Mouse (Mus musculus) hindbrain, embryonic 14.5 days (tissue): Measurements from ENCODE around the gene Arhgap28. TPM values are rescaled to one million over a fixed set of nuclear protein-coding genes. Genes with fewer than 3 reads are reported as not detected.

Source experiments
- ATAC-seq: fragments of 200-750 bp; cut with Nextera tagmentation; 2 replicates; pipeline ENCODE4 v1.8.0; 2017; ENCODE audit warnings: moderate number of reproducible peaks, mild to moderate bottlenecking, moderate TSS enrichment, moderate library complexity; ENCODE audit not compliant: low FRiP score
- DNase-seq: peaks from one replicate; pipeline ENCODE4 v3.0.0-alpha.2; 2015; ENCODE audit warnings: low spot score
- H3K27ac ChIP-seq: fragments of 300-500 bp; sonication (generic); 2 replicates; pipeline ENCODE4 v1.5.1; 2014; ENCODE audit warnings: mild to moderate bottlenecking, moderate library complexity
- H3K27me3 ChIP-seq: fragments of 300-500 bp; sonication (generic); 2 replicates; pipeline ENCODE4 v1.6.1; 2014; ENCODE audit warnings: mild to moderate bottlenecking, low read length, mixed read lengths; ENCODE audit not compliant: control insufficient read depth, insufficient read depth
- H3K36me3 ChIP-seq: fragments of 300-500 bp; sonication (generic); replicated peaks from 2 replicates; pipeline ENCODE4 v1.6.1; 2014; ENCODE audit not compliant: control insufficient read depth, insufficient read depth
- H3K4me1 ChIP-seq: fragments of 300-500 bp; sonication (generic); replicated peaks from 2 replicates; pipeline ENCODE4 v1.6.1; 2014; ENCODE audit warnings: antibody characterized with exemption, low read length, mixed read lengths; ENCODE audit not compliant: control insufficient read depth, insufficient read depth
- H3K4me2 ChIP-seq: fragments of 300-500 bp; sonication (generic); replicated peaks from 2 replicates; pipeline ENCODE4 v1.6.1; 2014; ENCODE audit warnings: mild to moderate bottlenecking, moderate library complexity
- H3K4me3 ChIP-seq: fragments of 300-500 bp; sonication (generic); replicated peaks from 2 replicates; pipeline ENCODE4 v1.5.1; 2014; ENCODE audit warnings: mild to moderate bottlenecking, low read length
- H3K9ac ChIP-seq: fragments of 300-500 bp; sonication (generic); 2 replicates; pipeline ENCODE4 v1.6.1; 2014
- H3K9me3 ChIP-seq: fragments of 300-500 bp; sonication (generic); 2 replicates; pipeline ENCODE4 v1.6.1; 2016; ENCODE audit warnings: low read length; ENCODE audit not compliant: control insufficient read depth
- WGBS: fragments of 180-500 bp; shearing (Covaris S2); extraction: QIAGEN DNeasy Blood & Tissue Kit; methylation state at CpG from one replicate; pipeline ENCODE4 v1.1.7; 2014; 5-methylcytosine and 5-hydroxymethylcytosine counted together
- polyA plus RNA-seq: library from polyadenylated mRNA; unstranded; fragments of >200 nt; fragmentation: Nextera tagmentation; extraction: Ambion mirVana; gene quantifications from 2 replicates; pipeline ENCODE4 v1.2.1, GENCODE M21; 2014

Arhgap28 gene
- 10.7 and 12.2 TPM in 2 replicates for polyA plus RNA-seq

DNA sequence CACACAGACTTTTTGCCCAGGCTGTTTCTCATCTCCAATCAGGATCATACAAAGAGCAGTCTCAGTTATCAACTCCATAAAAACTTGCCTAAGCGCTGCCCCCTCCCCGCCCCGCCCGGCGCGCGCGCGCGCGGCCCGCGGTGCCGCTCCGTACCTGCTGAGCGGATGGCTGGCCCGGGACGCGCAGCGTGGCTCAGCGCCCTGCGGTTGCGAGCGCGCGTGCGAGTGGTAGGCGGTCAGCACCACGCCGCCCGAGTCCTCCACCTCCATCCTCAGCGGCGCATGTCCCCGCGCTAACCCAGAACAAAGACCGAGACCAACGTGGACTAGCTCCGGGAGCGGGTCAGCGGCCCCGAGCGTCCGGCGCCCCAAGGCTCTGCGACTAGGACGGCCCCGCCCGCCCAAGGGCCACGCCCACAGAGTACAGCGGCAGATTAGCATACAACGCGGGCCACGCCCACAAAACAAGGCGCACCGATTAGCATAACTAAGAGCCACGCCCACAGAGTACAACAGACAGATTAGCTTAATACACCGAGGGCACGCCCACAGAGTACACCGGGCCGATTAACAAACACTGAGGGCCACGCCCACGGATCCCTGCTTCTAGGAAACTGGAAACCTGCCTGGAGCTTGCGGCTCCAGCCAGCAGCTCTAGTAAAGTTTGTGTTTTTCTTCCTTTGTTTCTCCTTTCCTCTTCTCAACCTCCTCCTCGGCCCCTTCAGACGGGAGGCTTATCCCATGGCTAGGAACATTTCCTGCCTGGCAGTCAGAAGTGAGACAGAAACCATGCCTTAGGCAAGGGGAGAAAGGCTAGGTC lies at the start of gene Arhgap28:
TSS of gene Arhgap28 (minus strand) at position 380 of the 820 bp plus-strand sequence.
- Histone ChIP-seq H3K4me3 (peak within 1 kb of the TSS; percentile 68), H3K27ac (peak within 1 kb of the TSS; percentile 80), H3K4me1 (peaks cover 17% of the 10 kb centered on the region; the same call in 1 of the 2 replicates), H3K27me3 (no peaks in the 10 kb centered on the region), H3K9ac (peak within 1 kb of the TSS; percentile 66), H3K4me2 (peak within 1 kb of the TSS; percentile 86), H3K36me3 (no peaks in the 10 kb centered on the region), H3K9me3 (no peaks in the 10 kb centered on the region)
- WGBS = under 1% methylated on average over 65 of the region's 65 CpGs
- DNase-seq (peak; percentile 84), ATAC-seq (peak; percentile 93)

DNA sequence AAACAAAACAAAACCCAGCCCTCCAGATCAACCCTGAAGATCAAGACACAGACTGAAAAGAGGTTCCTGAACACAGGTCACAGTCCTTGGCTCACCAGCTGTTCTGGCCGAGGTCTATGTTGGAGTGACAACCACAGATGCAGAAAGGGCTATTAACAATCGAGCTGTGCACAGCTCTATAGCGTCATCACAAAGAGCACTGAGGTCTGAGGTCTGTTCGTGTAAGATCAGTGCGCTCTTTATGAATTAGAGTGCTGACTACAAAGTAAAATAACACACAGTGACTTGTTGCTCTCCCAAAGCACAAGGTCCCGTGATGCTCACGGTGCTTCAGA lies 42.4 kb upstream of the Arhgap28 start:
- DNase-seq = no peak
- no peak for ATAC-seq
- Histone ChIP-seq H3K27ac (no peak overlapping the region), H3K4me3 (no peak overlapping the region), H3K36me3 (no peaks in the 10 kb centered on the region), H3K9ac (no peak overlapping the region), H3K9me3 (no peaks in the 10 kb centered on the region), H3K4me2 (no peak overlapping the region), H3K4me1 (no peaks in the 10 kb centered on the region), H3K27me3 (no peaks in the 10 kb centered on the region)
- 78% methylated on average over 7 of the region's 7 CpGs for WGBS

DNA sequence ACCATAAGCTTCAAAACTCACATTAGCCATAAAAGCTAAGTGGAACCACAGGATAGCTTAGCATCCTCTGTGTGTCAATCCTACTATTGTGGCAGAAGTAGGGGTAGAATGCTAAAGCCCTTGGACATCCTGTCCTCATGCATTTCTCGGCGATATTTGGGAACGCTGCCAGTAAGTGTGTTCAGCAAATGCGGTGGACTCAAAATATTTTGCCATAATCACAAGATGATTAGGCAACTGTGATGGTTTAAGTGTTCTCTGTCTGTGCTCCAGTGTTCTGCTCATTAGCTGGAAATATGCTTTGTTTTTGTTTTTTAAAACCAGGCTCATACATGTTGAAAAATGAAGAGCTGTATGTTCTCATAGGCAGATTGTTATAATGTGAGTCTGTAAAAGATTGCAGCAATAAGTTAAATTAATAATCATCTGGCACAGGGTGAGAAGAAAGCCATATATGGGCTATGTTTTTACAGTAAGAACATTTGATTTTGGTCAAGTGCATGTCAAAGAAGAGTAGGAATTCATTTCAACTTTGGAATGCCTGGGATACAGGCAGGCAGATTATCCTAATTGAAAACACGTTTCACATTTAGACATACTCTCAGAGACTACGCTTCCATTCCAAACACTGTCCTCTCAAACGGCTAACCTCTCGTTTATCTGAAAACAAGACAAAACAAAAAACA lies 41.9 kb upstream of the Arhgap28 start:
- Histone ChIP-seq H3K27me3 (no peaks in the 10 kb centered on the region), H3K4me3 (no peak overlapping the region), H3K36me3 (no peaks in the 10 kb centered on the region), H3K27ac (no peak overlapping the region), H3K4me1 (no peaks in the 10 kb centered on the region), H3K9ac (no peak overlapping the region), H3K9me3 (no peaks in the 10 kb centered on the region), H3K4me2 (no peak overlapping the region)
- ATAC-seq (no peak), DNase-seq (no peak)
- WGBS = 78% methylated on average over 8 of the region's 8 CpGs

DNA sequence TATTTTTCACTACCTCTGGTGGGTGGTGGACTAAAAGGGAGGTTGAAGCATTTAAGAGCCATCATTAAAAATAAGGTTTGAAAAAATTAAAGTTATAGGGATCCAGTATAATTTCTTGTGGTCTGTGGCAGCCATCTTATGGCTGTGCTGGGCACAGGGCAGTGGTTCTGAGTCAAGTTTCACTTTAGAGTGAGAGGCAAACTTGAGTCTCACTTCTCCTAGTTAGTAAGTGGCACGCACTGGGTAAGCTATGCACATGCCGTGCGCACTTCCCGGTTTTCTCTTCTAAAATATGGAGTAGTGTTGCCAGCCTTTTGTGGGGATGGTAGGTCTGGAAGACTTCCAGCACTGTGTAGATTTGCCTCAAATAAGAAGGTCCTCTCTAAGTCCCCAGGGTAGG lies 38.5 kb upstream of the Arhgap28 start:
- no peaks in the 10 kb centered on the region for H3K36me3 ChIP-seq
- no peak overlapping the region for H3K27ac ChIP-seq
- DNase-seq (no peak), ATAC-seq (no peak)
- no peak overlapping the region for H3K4me3 ChIP-seq
- H3K4me2 ChIP-seq = no peak overlapping the region
- no peak overlapping the region for H3K9ac ChIP-seq
- H3K27me3 ChIP-seq = no peaks in the 10 kb centered on the region
- WGBS = 97% methylated on average over 4 of the region's 4 CpGs
- no peaks in the 10 kb centered on the region for H3K4me1 ChIP-seq
- no peaks in the 10 kb centered on the region for H3K9me3 ChIP-seq

DNA sequence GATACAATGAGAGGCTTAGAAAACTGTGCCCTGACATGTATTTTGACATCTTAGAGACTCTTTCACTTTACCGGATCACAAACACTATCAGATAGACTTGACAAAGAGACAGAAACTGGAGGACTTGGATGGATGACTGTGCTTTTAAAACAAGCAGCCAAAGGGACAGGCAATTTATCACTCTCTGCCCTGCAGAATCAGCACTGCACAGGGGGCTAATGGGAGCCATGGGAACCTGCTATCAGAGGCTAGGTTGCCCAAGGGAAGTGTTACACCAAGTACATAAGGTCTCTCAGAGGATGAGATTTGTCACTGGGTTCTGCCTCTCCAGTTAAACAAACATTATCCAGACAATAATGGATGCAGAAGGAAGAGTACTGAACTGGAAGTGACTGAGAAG lies 33.1 kb upstream of the Arhgap28 start:
- Histone ChIP-seq H3K9me3 (no peaks in the 10 kb centered on the region), H3K36me3 (no peaks in the 10 kb centered on the region), H3K9ac (no peak overlapping the region), H3K4me2 (no peak overlapping the region), H3K27ac (no peak overlapping the region), H3K4me3 (no peak overlapping the region), H3K4me1 (no peaks in the 10 kb centered on the region), H3K27me3 (no peaks in the 10 kb centered on the region)
- 49% methylated on average over 1 of the region's 1 CpGs for WGBS
- DNase-seq (no peak), ATAC-seq (0 out of 2 replicates have a peak, but pooled peaks have one; percentile 34)

DNA sequence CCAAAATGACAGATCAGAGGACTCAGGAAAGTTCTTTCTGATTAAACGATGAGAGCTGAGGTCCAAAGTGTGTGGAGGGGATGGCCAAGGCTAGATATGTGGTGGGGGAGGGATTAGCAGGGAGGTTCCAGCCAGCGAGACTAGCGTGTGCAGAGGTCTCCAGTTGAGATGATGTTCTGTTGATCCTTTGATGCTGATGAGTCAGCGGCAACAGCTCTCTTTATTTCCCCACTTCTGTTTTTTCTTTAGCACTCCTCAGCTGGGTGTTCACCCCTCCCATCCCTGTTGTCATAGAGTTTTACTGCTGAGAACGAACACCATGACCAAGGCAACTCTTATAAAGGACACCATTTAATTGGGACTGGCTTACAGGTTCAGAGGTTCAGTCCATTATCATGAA lies 25.6 kb upstream of the Arhgap28 start:
- no peak overlapping the region for H3K27ac ChIP-seq
- H3K4me2 ChIP-seq = no peak overlapping the region
- no peaks in the 10 kb centered on the region for H3K9me3 ChIP-seq
- no peak for ATAC-seq
- no peak overlapping the region for H3K4me3 ChIP-seq
- H3K9ac ChIP-seq = no peak overlapping the region
- no peaks in the 10 kb centered on the region for H3K36me3 ChIP-seq
- H3K27me3 ChIP-seq = no peaks in the 10 kb centered on the region
- no peaks in the 10 kb centered on the region for H3K4me1 ChIP-seq
- 89% methylated on average over 5 of the region's 5 CpGs for WGBS
- DNase-seq = no peak

DNA sequence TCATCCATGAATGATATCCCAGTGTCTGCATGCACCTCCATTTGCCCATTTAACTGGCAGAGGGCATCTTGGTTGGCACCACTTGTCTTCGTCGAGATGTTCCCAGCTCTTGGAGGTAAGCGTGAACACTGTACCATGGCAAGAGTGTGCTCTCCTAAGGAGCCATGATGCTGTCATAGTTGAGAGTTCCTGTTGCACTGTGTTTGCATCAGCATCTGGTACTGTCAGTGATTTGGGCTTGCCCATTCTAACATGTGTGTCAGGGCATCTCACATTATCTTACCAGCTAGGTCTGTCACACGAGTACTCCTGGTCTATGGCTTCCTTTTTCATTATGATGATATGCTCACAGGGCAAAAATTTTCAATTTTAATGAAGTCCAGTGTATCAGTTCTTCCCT lies 24.6 kb upstream of the Arhgap28 start:
- no peak for DNase-seq
- WGBS = 99% methylated on average over 4 of the region's 4 CpGs
- ATAC-seq = no peak

DNA sequence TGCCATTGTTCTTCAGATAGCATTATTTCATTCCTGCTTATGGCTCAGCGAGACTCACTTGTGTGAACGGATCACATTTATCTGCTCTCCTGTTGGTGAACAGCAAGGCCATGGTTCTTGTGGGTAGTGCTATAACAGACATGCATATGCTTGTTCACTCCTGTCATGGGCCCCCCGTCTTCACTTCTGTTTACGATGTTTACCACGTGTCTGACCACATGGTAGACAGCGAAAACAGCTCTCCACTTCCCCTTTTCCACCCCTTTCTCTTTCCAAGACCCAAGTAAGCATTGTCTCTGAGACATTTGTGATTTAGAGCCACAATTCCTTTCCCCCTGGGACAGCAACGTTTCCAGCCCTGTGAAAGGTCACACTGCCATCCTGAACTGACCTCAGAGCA lies 20.4 kb upstream of the Arhgap28 start:
- no peak for ATAC-seq
- H3K4me3 ChIP-seq = no peak overlapping the region
- H3K9ac ChIP-seq = no peak overlapping the region
- H3K9me3 ChIP-seq = no peaks in the 10 kb centered on the region
- no peak overlapping the region for H3K27ac ChIP-seq
- no peaks in the 10 kb centered on the region for H3K36me3 ChIP-seq
- no peaks in the 10 kb centered on the region for H3K4me1 ChIP-seq
- DNase-seq = no peak
- no peak overlapping the region for H3K4me2 ChIP-seq
- H3K27me3 ChIP-seq = no peaks in the 10 kb centered on the region
- WGBS = 65% methylated on average over 7 of the region's 7 CpGs

More for the DNA sequence above, 24.6 kb upstream of the Arhgap28 start:
- Histone ChIP-seq H3K4me3 (no peak overlapping the region), H3K4me1 (no peaks in the 10 kb centered on the region), H3K36me3 (no peaks in the 10 kb centered on the region), H3K9ac (no peak overlapping the region), H3K27ac (no peak overlapping the region), H3K27me3 (no peaks in the 10 kb centered on the region), H3K9me3 (no peaks in the 10 kb centered on the region), H3K4me2 (no peak overlapping the region)

DNA sequence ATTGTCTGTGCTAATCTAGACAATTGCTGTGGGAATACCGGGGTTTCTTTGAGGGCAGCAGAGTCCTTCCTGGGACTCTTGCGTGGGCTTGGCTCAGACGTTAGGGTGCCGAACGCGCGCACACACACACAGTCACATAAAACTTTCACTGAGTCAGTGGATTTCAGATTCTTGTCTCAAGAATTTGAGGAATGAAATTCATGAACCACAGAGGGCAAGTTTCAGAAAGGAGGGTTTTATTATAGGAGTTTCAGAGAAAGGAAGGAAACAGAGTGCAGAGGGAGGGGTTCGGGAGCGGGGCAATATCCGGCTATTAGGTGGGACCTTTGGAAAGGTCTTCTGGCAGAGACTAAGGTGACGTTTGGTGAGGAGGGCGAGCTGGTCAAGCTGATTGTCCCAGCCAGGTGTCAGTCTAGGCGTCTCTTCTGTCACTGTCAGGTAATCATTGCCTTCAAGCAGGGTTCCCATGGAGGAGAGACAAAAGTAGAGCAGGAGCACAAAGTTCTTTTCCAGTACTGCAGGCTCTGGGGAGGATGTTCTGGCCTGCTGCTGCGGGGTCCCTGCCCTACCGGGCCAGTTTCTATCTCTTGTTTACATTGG lies 15.6 kb upstream of the Arhgap28 start:
- 83% methylated on average over 15 of the region's 15 CpGs for WGBS

More for the DNA sequence above, 15.6 kb upstream of the Arhgap28 start:
- Histone ChIP-seq H3K9ac (no peak overlapping the region), H3K4me3 (no peak overlapping the region), H3K27me3 (no peaks in the 10 kb centered on the region), H3K9me3 (no peaks in the 10 kb centered on the region), H3K4me2 (no peak overlapping the region), H3K27ac (no peak overlapping the region), H3K4me1 (no peaks in the 10 kb centered on the region), H3K36me3 (no peaks in the 10 kb centered on the region)
- ATAC-seq = no peak
- no peak for DNase-seq
